Mouse (Mus musculus) ES-E14 (cell line): ENCODE results near the gene Psme4.

ENCODE experiments used
- CHD2 ChIP-seq: IDR thresholded peaks from 2 replicates; pipeline ENCODE4 v1.6.1; 2014; ENCODE audit warnings: mild to moderate bottlenecking, low read depth, low read length, inconsistent platforms
- HCFC1 ChIP-seq: IDR thresholded peaks from 2 replicates; pipeline ENCODE4 v1.6.1; 2012; ENCODE audit warnings: low read length, inconsistent platforms, borderline replicate concordance; ENCODE audit not compliant: insufficient read depth
- MAFK ChIP-seq: IDR thresholded peaks from 2 replicates; pipeline ENCODE4 v1.6.1; 2014; ENCODE audit warnings: mild to moderate bottlenecking, low read depth, low read length, inconsistent platforms; ENCODE audit not compliant: insufficient read depth
- ZNF384 ChIP-seq: IDR thresholded peaks from 2 replicates; pipeline ENCODE4 v1.6.1; 2012; ENCODE audit warnings: low read depth, low read length, inconsistent platforms

DNA sequence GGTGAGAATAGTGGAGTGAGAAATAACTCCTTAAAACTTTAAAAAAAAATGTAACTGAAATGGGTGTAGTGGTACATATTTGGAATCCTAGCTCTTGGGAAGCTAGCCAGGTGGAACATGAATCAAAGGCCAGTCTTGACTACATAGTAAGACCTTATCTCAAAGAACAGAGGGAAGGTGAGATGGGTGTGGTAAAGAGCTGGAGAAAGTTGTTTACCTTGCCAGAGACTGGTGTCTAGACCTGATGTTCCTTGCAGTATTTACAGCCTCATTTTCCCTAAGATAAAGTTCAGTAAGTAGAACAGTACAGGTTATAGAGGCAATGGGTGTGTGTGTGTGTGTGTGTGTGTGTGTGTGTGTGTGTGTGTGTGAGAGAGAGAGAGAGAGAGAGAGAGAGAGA, 100.9 kb downstream of the Psme4 start:
- TF ChIP-seq MAFK: no peak
- no peak for TF ChIP-seq CHD2
- no peak for TF ChIP-seq HCFC1
- TF ChIP-seq ZNF384: no peak
